Mouse (Mus musculus) embryonic facial prominence, embryonic 13.5 days (tissue): ENCODE data around the gene Itga5. TPM values are rescaled to one million over a fixed set of nuclear protein-coding genes. Genes with fewer than 3 reads are reported as not detected.
A peak's percentile ranks its signal among the peaks of the same experiment; 100 is the strongest.

Experiments used
- ATAC-seq: fragments of 200-750 bp; cut with Nextera tagmentation; 2 replicates; pipeline ENCODE4 v1.8.0; 2017; ENCODE audit warnings: low read depth; ENCODE audit not compliant: insufficient number of reproducible peaks, insufficient read depth, low FRiP score, low TSS enrichment
- H3K27ac ChIP-seq: fragments of 300-500 bp; sonication (generic); 2 replicates; pipeline ENCODE4 v1.5.1; 2015; ENCODE audit warnings: moderate library complexity, mild to moderate bottlenecking, inconsistent platforms
- H3K27me3 ChIP-seq: fragments of 300-500 bp; sonication (generic); 2 replicates; pipeline ENCODE4 v1.6.1; 2015; ENCODE audit warnings: mild to moderate bottlenecking, inconsistent platforms
- H3K36me3 ChIP-seq: fragments of 300-500 bp; sonication (generic); 2 replicates; pipeline ENCODE4 v1.6.1; 2015; ENCODE audit warnings: mild to moderate bottlenecking, inconsistent platforms
- H3K4me1 ChIP-seq: fragments of 300-500 bp; sonication (generic); 2 replicates; pipeline ENCODE4 v1.6.1; 2015; ENCODE audit warnings: inconsistent platforms
- H3K4me2 ChIP-seq: fragments of 300-500 bp; sonication (generic); 2 replicates; pipeline ENCODE4 v1.6.1; 2015; ENCODE audit warnings: moderate library complexity, mild to moderate bottlenecking, inconsistent platforms
- H3K4me3 ChIP-seq: fragments of 300-500 bp; sonication (generic); 2 replicates; pipeline ENCODE4 v1.5.1; 2015; ENCODE audit warnings: mild to moderate bottlenecking, inconsistent platforms
- H3K9ac ChIP-seq: fragments of 300-500 bp; sonication (generic); 2 replicates; pipeline ENCODE4 v1.6.1; 2015; ENCODE audit warnings: mild to moderate bottlenecking, inconsistent platforms
- H3K9me3 ChIP-seq: fragments of 300-500 bp; sonication (generic); 2 replicates; pipeline ENCODE4 v1.6.1; 2016; ENCODE audit warnings: inconsistent platforms
- WGBS: fragments of 180-500 bp; shearing (Covaris S2); methylation state at CpG from one replicate; pipeline ENCODE4 v1.1.7; 2015; ENCODE audit warnings: mixed read lengths; 5-methylcytosine and 5-hydroxymethylcytosine counted together
- polyA plus RNA-seq: library from polyadenylated mRNA; unstranded; fragments of >200 nt; fragmentation: Nextera tagmentation; extraction: Ambion mirVana; gene quantifications from 2 replicates; pipeline ENCODE4 v1.2.1, GENCODE M21; 2015

Gene Itga5
- polyA plus RNA-seq, 1 experiment from 2014 or later = 41.2 TPM

DNA sequence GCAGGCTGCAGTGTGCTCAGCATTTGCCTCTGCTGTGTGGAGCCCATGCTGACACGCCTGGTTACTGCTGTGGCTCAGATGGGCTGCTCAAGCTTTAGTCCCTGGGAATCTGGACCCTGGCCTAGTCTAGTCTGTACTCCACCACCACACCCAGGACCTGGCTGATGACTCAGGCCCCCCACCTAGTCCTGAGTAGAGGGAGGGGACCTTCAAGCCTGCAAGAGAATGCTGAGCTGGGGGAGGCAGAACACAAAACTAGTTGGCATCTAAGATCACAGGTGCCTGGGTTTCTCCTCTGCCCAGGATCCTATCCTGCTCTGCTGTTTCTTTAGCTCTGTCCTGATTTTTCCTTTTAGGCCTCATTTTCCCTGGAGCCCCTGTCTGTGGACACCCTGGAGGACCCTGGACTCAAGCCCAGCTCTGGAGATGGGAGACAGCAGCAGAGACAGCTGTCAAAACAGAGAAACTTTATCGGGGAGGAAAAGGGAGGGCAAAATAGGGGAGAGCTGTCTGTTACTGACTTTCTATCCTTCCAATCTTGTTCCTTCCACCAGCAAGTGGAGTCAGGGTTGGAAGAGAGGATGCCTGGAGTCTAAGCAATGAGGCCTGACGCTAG lies 48.3 kb downstream of the Itga5 start:
- Histone ChIP-seq H3K27me3 (no peaks in the 10 kb centered on the region), H3K27ac (no peak overlapping the region), H3K9me3 (no peaks in the 10 kb centered on the region), H3K36me3 (peaks cover 49% of the 10 kb centered on the region), H3K4me1 (peaks cover 56% of the 10 kb centered on the region), H3K4me2 (no peak overlapping the region), H3K4me3 (no peak overlapping the region), H3K9ac (no peak overlapping the region)
- ATAC-seq = no peak
- WGBS = 76% methylated on average over 3 of the region's 3 CpGs

- Histone ChIP-seq H3K4me2 (no peak overlapping the region), H3K27ac (no peak overlapping the region), H3K4me3 (no peak overlapping the region), H3K27me3 (no peaks in the 10 kb centered on the region), H3K9ac (0 out of 2 replicates have a peak overlapping the region, but pooled peaks have one; percentile 21), H3K9me3 (no peaks in the 10 kb centered on the region), H3K4me1 (peaks cover 56% of the 10 kb centered on the region), H3K36me3 (peaks cover 49% of the 10 kb centered on the region)
- no peak for ATAC-seq
- 86% methylated on average over 8 of the region's 8 CpGs for WGBS
Observed at GRCm38 (mm10) chr15:103317731-103318130, 48.8 kb downstream of the Itga5 start.

GRCm38 (mm10) chr15:103317120-103317519 lies 49.4 kb downstream of the Itga5 start:
- H3K27me3 ChIP-seq = no peaks in the 10 kb centered on the region
- H3K4me1 ChIP-seq = peaks cover 49% of the 10 kb centered on the region
- 0 out of 2 replicates have a peak overlapping the region, but pooled peaks have one; percentile 21 for H3K9ac ChIP-seq
- no peak overlapping the region for H3K27ac ChIP-seq
- H3K9me3 ChIP-seq = no peaks in the 10 kb centered on the region
- H3K4me3 ChIP-seq = no peak overlapping the region
- no peak for ATAC-seq
- no peak overlapping the region for H3K4me2 ChIP-seq
- peaks cover 49% of the 10 kb centered on the region for H3K36me3 ChIP-seq

GRCm38 (mm10) chr15:103315979-103316776 lies 50.4 kb downstream of the Itga5 start:
- Histone ChIP-seq H3K9ac (0 out of 2 replicates have a peak overlapping the region, but pooled peaks have one; percentile 40), H3K4me1 (peaks cover 40% of the 10 kb centered on the region), H3K9me3 (no peaks in the 10 kb centered on the region), H3K36me3 (peaks cover 49% of the 10 kb centered on the region), H3K4me3 (no peak overlapping the region), H3K4me2 (no peak overlapping the region), H3K27ac (peak overlapping the region; percentile 44; the same call in 1 of the 2 replicates), H3K27me3 (no peaks in the 10 kb centered on the region)
- WGBS = 60% methylated on average over 10 of the region's 10 CpGs
- ATAC-seq = no peak

DNA sequence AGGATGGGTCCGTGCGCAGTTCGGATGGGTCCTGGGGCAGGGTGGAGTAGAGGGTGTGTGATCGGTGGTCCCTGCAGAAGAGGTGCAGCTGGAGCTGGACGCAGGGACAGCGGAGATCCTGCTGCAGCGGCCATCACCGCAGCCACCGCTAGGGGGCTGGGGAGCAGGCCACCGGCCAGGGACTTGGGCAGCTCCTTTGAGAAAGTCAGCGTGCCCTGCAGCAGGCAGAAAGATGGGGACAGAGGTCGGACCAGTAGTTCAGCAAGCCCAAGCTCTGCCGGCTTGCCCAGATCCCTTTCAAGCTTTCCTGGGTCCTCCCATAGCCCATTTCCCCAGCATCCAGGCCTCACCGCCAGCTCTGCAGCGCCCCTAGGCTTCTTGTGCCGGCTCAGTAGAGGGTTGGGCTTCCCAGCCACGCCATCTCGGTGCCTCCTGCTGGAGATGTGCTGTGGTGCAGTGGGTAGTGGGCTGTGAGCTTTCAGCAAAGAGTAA lies 51.5 kb downstream of the Itga5 start:
- Histone ChIP-seq H3K4me3 (peak overlapping the region; percentile 36), H3K9me3 (no peaks in the 10 kb centered on the region), H3K4me2 (peak overlapping the region; percentile 62), H3K27ac (no peak overlapping the region), H3K36me3 (peaks cover 43% of the 10 kb centered on the region), H3K9ac (peak overlapping the region; percentile 61), H3K4me1 (peaks cover 37% of the 10 kb centered on the region), H3K27me3 (no peaks in the 10 kb centered on the region)
- WGBS = 9% methylated on average over 18 of the region's 18 CpGs
- ATAC-seq = peak; percentile 57

DNA sequence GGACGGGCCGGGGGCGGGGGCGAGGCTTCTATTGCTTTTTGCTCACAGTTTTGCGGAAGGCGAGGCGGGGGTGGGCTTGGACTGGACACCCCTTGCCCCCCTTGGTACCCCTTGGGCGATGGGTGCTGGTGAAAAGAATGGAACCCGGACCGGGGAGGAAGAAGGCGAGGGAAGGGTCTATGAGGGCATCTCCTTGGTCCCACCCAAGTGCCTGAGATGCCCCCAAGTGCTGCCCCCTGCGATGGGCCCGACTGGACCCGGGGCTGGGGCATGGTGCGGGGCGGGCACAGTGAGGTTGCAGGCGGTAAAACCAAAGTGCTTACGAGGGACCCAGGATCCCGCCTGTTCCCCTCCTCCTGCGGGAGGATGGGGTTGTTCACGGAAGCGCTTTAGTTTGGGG lies 52.4 kb downstream of the Itga5 start:
- H3K4me2 ChIP-seq = peak overlapping the region; percentile 62
- 42% methylated on average over 21 of the region's 22 CpGs for WGBS
- no peak overlapping the region for H3K27ac ChIP-seq
- H3K9me3 ChIP-seq = no peaks in the 10 kb centered on the region
- H3K9ac ChIP-seq = peak overlapping the region; percentile 61
- H3K4me1 ChIP-seq = peaks cover 37% of the 10 kb centered on the region
- H3K4me3 ChIP-seq = peak overlapping the region; percentile 36
- peaks cover 39% of the 10 kb centered on the region for H3K36me3 ChIP-seq
- peaks cover 4% of the 10 kb centered on the region for H3K27me3 ChIP-seq
- ATAC-seq = no peak

DNA sequence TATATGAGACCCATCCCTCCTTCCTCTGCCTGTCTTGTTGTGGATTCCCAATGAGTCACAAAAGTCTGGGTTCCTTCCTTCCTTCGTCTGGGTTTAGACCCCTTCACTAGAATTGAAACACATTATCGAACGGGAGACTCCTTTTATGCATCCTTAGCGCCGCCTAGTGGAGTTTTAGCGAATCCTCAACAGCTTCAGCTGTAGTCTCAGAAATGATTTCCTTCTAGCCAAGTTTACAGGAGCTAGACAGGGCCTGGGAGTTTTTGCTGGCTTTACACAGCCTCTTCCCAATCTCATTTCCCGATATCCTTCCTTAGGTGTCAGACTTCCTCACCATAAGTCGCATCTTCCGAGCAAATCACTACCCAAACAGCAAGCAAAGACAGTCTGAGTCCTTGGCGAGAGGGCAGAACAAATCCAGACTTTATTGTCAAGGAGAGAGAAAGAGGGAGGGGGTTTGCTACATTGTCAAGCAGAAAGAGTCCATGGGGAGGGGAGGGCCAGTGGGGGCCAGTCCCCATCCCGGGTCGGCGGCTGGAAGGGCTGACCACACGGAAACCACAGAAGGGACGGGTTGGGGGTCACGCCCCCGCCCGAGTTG lies 53.0 kb downstream of the Itga5 start:
- peaks cover 40% of the 10 kb centered on the region for H3K4me1 ChIP-seq
- H3K9me3 ChIP-seq = no peaks in the 10 kb centered on the region
- ATAC-seq = no peak
- no peak overlapping the region for H3K27ac ChIP-seq
- peaks cover 10% of the 10 kb centered on the region for H3K27me3 ChIP-seq
- peaks cover 33% of the 10 kb centered on the region for H3K36me3 ChIP-seq
- H3K4me2 ChIP-seq = peak overlapping the region; percentile 62
- peak overlapping the region; percentile 36; the same call in 1 of the 2 replicates for H3K4me3 ChIP-seq
- WGBS = 24% methylated on average over 18 of the region's 18 CpGs
- H3K9ac ChIP-seq = peak overlapping the region; percentile 32; the same call in 1 of the 2 replicates

DNA sequence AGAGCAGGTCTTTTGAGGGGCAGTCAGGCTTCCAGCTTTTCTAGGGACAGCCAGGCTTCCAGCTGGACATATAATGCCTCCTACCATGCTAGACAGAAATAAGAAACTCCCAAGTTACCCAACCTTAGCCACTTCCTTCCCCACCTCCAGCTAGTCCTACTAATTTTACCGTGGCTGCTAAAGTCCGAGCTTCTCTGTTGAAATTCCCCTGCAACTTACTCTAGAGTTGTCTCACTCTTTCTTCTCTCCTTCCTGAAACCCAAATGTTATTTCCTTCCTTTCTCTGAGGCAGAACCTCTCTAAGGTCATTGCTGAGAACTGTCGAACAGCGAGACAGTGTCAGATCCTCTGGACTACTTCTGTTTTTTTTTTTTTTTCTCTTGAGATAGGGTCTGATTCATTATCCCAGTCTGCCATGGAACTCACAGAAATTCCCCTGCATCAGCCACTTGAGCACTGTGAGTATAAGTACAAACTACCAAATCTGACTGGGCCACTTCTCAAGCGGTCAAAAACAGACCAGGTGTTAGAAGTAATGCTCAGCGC lies 56.1 kb downstream of the Itga5 start, which contains the start of gene Gpr84:
Gpr84 (minus strand) TSS at position 248 of the 546 bp plus-strand sequence.
- no peak within 1 kb of the TSS for H3K4me2 ChIP-seq
- peaks cover 2% of the 10 kb centered on the region; the same call in 1 of the 2 replicates for H3K36me3 ChIP-seq
- ATAC-seq = no peak
- H3K4me1 ChIP-seq = peaks cover 49% of the 10 kb centered on the region
- peaks cover 11% of the 10 kb centered on the region for H3K27me3 ChIP-seq
- WGBS = 61% methylated on average over 6 of the region's 6 CpGs
- no peak within 1 kb of the TSS for H3K4me3 ChIP-seq
- H3K9ac ChIP-seq = no peak within 1 kb of the TSS
- no peaks in the 10 kb centered on the region for H3K9me3 ChIP-seq
- H3K27ac ChIP-seq = no peak within 1 kb of the TSS

GRCm38 (mm10) chr15:103308876-103309580 lies 57.5 kb downstream of the Itga5 start:
- Histone ChIP-seq H3K4me3 (0 out of 2 replicates have a peak overlapping the region, but pooled peaks have one; percentile 3), H3K9me3 (no peaks in the 10 kb centered on the region), H3K27me3 (peaks cover 11% of the 10 kb centered on the region), H3K9ac (peak overlapping the region; percentile 49), H3K36me3 (no peaks in the 10 kb centered on the region), H3K4me1 (peaks cover 43% of the 10 kb centered on the region), H3K27ac (no peak overlapping the region), H3K4me2 (peak overlapping the region; percentile 39)
- 60% methylated on average over 26 of the region's 26 CpGs for WGBS
- no peak for ATAC-seq

DNA sequence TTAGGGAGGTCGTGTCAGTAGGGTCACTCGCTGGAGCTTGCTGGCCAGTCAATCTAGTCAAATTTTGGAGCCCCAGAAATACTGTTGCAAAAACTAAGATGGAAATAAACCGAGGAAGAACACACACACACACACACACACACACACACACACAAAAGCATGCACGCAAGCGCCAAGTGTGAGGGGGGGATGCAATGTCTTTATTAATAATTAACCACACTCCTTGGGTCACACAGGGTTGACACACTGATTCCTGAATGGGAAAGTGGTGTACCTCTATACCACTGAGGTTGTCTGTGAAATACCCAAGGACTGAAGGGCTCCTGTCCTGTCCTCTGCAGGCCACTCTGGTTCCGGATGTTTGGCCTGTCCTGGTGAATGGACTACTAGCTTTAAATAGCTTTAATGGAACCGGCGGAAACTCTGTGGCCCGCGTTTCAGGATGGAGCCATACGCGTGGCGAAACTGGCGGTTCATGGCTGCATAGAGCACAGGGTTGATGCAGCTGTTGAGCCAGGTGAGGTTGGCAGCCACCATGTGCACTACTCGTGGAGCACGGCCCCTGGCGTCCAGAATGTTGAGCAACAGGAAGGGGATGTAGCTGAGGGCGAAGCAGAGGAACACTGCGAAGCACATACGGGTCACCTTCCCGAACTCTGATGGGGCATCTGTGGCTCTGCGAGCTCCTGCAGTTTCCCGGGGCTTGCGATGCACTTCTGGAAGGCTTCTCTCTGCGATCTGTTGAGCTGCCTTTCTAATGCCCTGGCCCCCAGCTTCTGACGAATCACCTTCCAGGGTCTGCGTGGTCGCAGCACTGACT lies 58.3 kb downstream of the Itga5 start:
- no peaks in the 10 kb centered on the region for H3K9me3 ChIP-seq
- 0 out of 2 replicates have a peak overlapping the region, but pooled peaks have one; percentile 3 for H3K4me3 ChIP-seq
- ATAC-seq = no peak
- no peaks in the 10 kb centered on the region for H3K36me3 ChIP-seq
- WGBS = 41% methylated on average over 28 of the region's 28 CpGs
- peak overlapping the region; percentile 49 for H3K9ac ChIP-seq
- H3K4me2 ChIP-seq = peak overlapping the region; percentile 39
- H3K4me1 ChIP-seq = peaks cover 43% of the 10 kb centered on the region
- H3K27me3 ChIP-seq = peaks cover 11% of the 10 kb centered on the region
- H3K27ac ChIP-seq = no peak overlapping the region
